Mouse (Mus musculus) neural tube, embryonic 12.5 days (tissue): ENCODE results near the gene Upk3bl. TPM values are rescaled to one million over a fixed set of nuclear protein-coding genes. Genes with fewer than 3 reads are reported as not detected.
A peak's percentile ranks its signal among the peaks of the same experiment; 100 is the strongest.

Source experiments
- ATAC-seq: fragments of 200-750 bp; cut with Nextera tagmentation; 2 replicates; pipeline ENCODE4 v1.8.0; 2017; ENCODE audit warnings: low read depth, mild to moderate bottlenecking, moderate TSS enrichment, moderate library complexity; ENCODE audit not compliant: low FRiP score
- H3K27ac ChIP-seq: fragments of 300-500 bp; sonication (generic); 2 replicates; pipeline ENCODE4 v1.5.1; 2016
- H3K27me3 ChIP-seq: fragments of 300-500 bp; sonication (generic); replicated peaks from 2 replicates; pipeline ENCODE4 v1.6.1; 2016; ENCODE audit warnings: mild to moderate bottlenecking
- H3K36me3 ChIP-seq: fragments of 300-500 bp; sonication (generic); 2 replicates; pipeline ENCODE4 v1.6.1; 2016; ENCODE audit warnings: mild to moderate bottlenecking
- H3K4me1 ChIP-seq: fragments of 300-500 bp; sonication (generic); 2 replicates; pipeline ENCODE4 v1.6.1; 2016
- H3K4me2 ChIP-seq: fragments of 300-500 bp; sonication (generic); replicated peaks from 2 replicates; pipeline ENCODE4 v1.6.1; 2016; ENCODE audit warnings: mild to moderate bottlenecking
- H3K4me3 ChIP-seq: fragments of 300-500 bp; sonication (generic); 2 replicates; pipeline ENCODE4 v1.5.1; 2016
- H3K9ac ChIP-seq: fragments of 300-500 bp; sonication (generic); 2 replicates; pipeline ENCODE4 v1.6.1; 2016; ENCODE audit warnings: mild to moderate bottlenecking
- H3K9me3 ChIP-seq: fragments of 300-500 bp; sonication (generic); 2 replicates; pipeline ENCODE4 v1.6.1; 2016; ENCODE audit warnings: mild to moderate bottlenecking
- WGBS: fragments of 180-500 bp; shearing (Covaris S2); methylation state at CpG from one replicate; pipeline ENCODE4 v1.1.7; 2016; 5-methylcytosine and 5-hydroxymethylcytosine counted together
- polyA plus RNA-seq: library from polyadenylated mRNA; unstranded; fragments of >200 nt; fragmentation: Nextera tagmentation; extraction: Ambion mirVana; gene quantifications from 2 replicates; pipeline ENCODE4 v1.2.1, GENCODE M21; 2016

The Upk3bl gene
- polyA plus RNA-seq, 1 experiment from 2014 or later: 1.4 TPM

- H3K9me3 ChIP-seq: no peaks in the 10 kb centered on the region
- ATAC-seq: no peak
- no peak overlapping the region for H3K4me3 ChIP-seq
- H3K27me3 ChIP-seq: no peaks in the 10 kb centered on the region; the same call in 1 of the 2 replicates
- no peaks in the 10 kb centered on the region for H3K4me1 ChIP-seq
- 54% methylated on average over 7 of the region's 7 CpGs for WGBS
- H3K27ac ChIP-seq: no peak overlapping the region
- no peaks in the 10 kb centered on the region for H3K36me3 ChIP-seq
- H3K4me2 ChIP-seq: no peak overlapping the region
- no peak overlapping the region for H3K9ac ChIP-seq
These were observed 22.0 kb downstream of the Upk3bl start for GRCm38 (mm10) chr5:136076284-136076683.

DNA sequence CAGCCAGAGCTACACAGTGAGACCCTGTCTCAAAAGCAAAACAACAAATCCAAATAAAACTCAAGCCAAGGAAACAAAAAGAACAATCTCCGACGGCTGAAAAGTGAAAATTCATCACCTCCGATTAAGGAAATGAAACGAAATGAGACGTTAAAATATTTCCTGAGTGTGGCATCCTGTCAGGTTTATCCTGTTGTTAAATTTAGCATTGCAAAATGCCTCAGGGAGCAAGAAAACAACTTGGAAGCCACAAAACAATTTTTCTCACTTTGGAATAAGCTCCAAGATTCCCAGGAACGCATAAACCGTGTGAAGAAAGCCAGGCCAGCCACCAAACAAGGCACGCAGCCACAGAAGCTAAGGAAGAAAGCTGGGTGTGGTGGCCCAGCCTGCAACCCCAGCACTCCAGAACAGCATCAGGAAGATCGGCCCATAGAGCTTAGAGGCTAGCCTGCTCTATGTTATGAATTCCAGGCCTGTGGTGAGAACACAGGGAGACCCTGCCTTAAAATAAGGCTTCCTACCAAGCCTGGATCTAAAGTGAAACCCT, 22.8 kb downstream of the Upk3bl start:
- Histone ChIP-seq H3K27me3 (no peaks in the 10 kb centered on the region; the same call in 1 of the 2 replicates), H3K4me3 (no peak overlapping the region), H3K27ac (no peak overlapping the region), H3K4me1 (no peaks in the 10 kb centered on the region), H3K9me3 (no peaks in the 10 kb centered on the region), H3K36me3 (no peaks in the 10 kb centered on the region), H3K9ac (no peak overlapping the region), H3K4me2 (no peak overlapping the region)
- 86% methylated on average over 9 of the region's 9 CpGs for WGBS
- no peak for ATAC-seq

DNA sequence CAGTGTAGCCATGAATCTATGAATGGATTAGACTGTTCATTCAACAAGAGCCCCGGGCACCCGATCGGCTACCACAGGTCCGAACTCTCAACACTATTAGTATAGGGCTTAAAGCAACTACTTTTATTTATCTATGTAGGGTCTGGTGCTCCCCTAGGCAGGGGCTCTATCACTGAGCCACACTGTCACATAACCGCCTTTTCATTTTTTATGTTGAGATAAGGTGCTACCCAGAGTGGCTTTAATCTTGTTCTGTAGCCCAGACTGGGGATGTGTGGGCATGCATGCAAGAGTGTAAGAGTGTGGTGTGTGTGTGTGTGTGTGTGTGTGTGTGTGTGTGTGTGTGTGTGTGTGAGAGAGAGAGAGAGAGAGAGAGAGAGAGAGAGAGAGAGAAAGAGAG, 23.8 kb downstream of the Upk3bl start:
- no peaks in the 10 kb centered on the region; the same call in 1 of the 2 replicates for H3K27me3 ChIP-seq
- no peak overlapping the region for H3K4me3 ChIP-seq
- H3K36me3 ChIP-seq: no peaks in the 10 kb centered on the region
- no peak overlapping the region for H3K4me2 ChIP-seq
- WGBS: 93% methylated on average over 5 of the region's 5 CpGs
- no peaks in the 10 kb centered on the region for H3K9me3 ChIP-seq
- no peak overlapping the region for H3K9ac ChIP-seq
- no peak for ATAC-seq
- no peak overlapping the region for H3K27ac ChIP-seq
- no peaks in the 10 kb centered on the region for H3K4me1 ChIP-seq

DNA sequence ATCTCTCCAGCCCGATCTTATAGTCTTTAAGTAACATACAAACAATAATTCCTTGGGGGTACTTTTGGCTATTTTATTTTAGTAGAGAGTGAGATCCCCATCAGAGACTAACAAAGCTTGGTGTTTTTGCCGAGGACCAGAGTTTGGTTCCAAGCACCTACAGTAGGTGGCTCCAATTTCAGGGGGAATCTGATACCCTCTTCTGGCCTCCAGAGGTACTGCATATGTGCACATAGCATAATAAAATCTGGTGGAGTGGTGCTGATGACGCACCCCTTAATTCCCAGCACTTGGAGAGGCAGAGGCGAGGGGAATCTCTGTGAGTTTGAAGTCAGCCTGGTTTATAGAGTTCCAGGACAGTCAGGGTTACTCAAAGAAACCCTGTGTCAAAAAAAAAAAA, 28.1 kb downstream of the Upk3bl start:
- Histone ChIP-seq H3K4me1 (peaks cover 17% of the 10 kb centered on the region), H3K4me3 (no peak overlapping the region), H3K27ac (no peak overlapping the region), H3K36me3 (no peaks in the 10 kb centered on the region), H3K27me3 (peaks cover 14% of the 10 kb centered on the region), H3K9me3 (no peaks in the 10 kb centered on the region), H3K9ac (no peak overlapping the region), H3K4me2 (no peak overlapping the region)
- no peak for ATAC-seq
- 76% methylated on average over 4 of the region's 4 CpGs for WGBS

DNA sequence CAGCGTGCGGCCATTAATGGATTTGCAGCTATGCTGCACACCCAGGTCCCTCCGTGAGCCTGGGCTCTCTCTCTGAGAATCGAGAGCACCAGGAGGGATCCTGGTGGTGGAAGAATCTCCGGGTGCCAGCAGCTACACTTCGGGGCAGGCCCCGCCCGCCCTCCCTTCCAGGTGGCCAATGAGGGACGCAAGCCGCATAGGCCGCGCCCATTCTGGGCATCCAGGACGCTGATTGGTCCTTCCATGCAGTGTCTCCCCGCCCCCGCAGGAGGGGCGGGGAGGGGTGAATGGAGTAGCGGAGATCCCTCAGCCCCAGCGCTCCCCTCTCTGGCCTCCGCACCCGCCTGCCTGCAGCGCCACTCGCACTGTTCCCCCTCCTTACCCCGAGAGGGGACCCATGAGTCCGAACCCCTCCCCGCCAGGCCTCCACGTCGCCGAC, 29.4 kb downstream of the Upk3bl start, which contains the start of gene Rasa4:
TSS of gene Rasa4 (plus strand) at position 248 of the 439 bp plus-strand sequence.
- H3K27ac ChIP-seq: no peak within 1 kb of the TSS
- H3K4me2 ChIP-seq: peak within 1 kb of the TSS; percentile 83
- under 1% methylated on average over 27 of the region's 28 CpGs for WGBS
- peak within 1 kb of the TSS; percentile 49; the same call in 1 of the 2 replicates for H3K9ac ChIP-seq
- peaks cover 17% of the 10 kb centered on the region for H3K4me1 ChIP-seq
- no peaks in the 10 kb centered on the region for H3K36me3 ChIP-seq
- H3K27me3 ChIP-seq: peaks cover 14% of the 10 kb centered on the region
- H3K4me3 ChIP-seq: peak within 1 kb of the TSS; percentile 52
- ATAC-seq: peak; percentile 93
- no peaks in the 10 kb centered on the region for H3K9me3 ChIP-seq

DNA sequence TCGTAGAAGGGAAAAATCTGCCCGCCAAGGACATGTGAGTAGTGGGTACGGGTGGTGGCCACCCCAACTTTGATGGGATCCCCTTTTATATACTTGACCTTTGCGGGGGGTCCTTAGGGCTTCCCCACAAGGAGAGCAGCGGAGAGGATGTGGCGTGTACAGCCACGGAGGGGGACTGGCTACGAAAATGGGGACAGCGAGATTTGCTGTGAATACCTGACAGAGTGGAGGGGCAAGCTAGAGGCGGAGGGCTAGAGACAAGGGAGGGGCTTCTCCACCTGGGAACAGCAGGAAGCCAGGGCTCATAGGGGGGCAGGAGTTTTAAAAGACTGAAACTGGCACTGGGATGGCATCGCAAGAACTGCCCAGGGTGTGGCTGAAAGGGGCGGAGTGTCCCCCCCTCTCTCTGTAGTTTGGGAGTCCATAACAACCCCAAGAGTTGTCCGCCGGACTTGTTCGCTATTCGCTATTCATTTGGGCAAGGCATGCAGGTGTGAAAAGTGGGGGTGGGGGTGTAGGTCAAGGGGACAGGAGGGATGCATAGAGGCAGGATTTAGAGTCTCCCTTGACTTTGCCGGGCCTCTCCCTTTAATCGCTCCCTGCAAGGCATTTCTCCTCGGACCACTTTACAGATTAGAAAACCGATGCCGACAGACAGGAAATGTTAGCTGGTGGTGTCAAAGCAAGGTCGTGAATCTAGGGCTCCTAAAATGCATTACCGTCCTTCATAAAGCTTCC, 30.0 kb downstream of the Upk3bl start:
- H3K4me1 ChIP-seq: peaks cover 17% of the 10 kb centered on the region
- WGBS: 2% methylated on average over 23 of the region's 23 CpGs
- H3K36me3 ChIP-seq: no peaks in the 10 kb centered on the region
- H3K27ac ChIP-seq: no peak overlapping the region
- peak overlapping the region; percentile 52 for H3K4me3 ChIP-seq
- H3K9me3 ChIP-seq: no peaks in the 10 kb centered on the region
- peak; percentile 26; the same call in 1 of the 2 replicates for ATAC-seq
- peak overlapping the region; percentile 83 for H3K4me2 ChIP-seq
- H3K9ac ChIP-seq: peak overlapping the region; percentile 49; the same call in 1 of the 2 replicates
- peaks cover 14% of the 10 kb centered on the region for H3K27me3 ChIP-seq

DNA sequence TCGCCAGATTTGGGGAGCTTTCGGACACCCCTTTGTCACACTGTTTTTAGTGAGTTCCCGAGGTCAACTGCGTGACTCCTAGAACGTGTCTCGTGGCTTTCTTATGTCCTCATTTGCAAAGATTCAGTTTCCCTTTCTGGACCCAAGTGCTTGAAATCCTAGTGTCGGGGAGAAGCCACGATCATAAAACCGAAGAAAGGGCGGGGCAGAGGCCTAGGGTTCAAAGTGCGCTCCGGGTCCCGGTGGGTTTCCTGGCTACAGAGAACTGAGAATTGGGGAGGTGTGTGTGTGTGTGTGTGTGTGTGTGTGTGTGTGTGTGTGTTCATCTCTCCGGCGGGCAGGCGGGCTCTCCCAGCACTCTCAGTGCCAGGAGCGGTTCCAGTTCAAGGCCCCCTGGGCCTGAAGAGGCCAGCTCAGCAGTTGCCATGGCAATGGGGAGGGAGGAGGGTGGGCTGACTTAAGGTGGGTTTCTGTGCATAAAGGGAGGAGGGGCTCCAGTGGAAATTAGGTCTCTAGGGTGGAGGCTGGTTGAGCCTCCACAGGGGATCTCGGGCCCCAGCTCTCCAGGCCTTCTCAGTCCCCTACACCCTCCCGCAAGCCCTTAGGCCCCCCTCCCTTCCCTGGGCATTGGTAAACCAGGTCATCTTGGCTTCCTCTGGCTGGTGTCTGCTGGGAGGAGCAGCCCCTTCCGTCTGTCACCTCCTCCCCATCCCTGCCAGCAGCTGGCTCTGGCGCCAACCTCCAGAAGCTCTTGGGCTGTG, 30.8 kb downstream of the Upk3bl start:
- Histone ChIP-seq H3K36me3 (no peaks in the 10 kb centered on the region), H3K4me1 (peaks cover 17% of the 10 kb centered on the region), H3K27ac (0 out of 2 replicates have a peak overlapping the region, but pooled peaks have one; percentile 3), H3K9me3 (no peaks in the 10 kb centered on the region), H3K4me3 (peak overlapping the region; percentile 52; the same call in 1 of the 2 replicates), H3K27me3 (peaks cover 14% of the 10 kb centered on the region), H3K9ac (peak overlapping the region; percentile 33; the same call in 1 of the 2 replicates), H3K4me2 (peak overlapping the region; percentile 83)
- WGBS: 3% methylated on average over 21 of the region's 21 CpGs
- peak; percentile 59 for ATAC-seq

GRCm38 (mm10) chr5:136086290-136086689, 32.0 kb downstream of the Upk3bl start:
- no peak overlapping the region for H3K9ac ChIP-seq
- WGBS: 92% methylated on average over 8 of the region's 8 CpGs

GRCm38 (mm10) chr5:136088821-136089575, 34.7 kb downstream of the Upk3bl start:
- 19% methylated on average over 14 of the region's 14 CpGs for WGBS
- Histone ChIP-seq H3K4me2 (no peak overlapping the region), H3K27ac (no peak overlapping the region), H3K9ac (no peak overlapping the region), H3K4me1 (peaks cover 17% of the 10 kb centered on the region), H3K27me3 (peaks cover 13% of the 10 kb centered on the region), H3K4me3 (no peak overlapping the region), H3K36me3 (no peaks in the 10 kb centered on the region), H3K9me3 (no peaks in the 10 kb centered on the region)
- ATAC-seq: no peak

More at GRCm38 (mm10) chr5:136086290-136086689, 32.0 kb downstream of the Upk3bl start:
- Histone ChIP-seq H3K9me3 (no peaks in the 10 kb centered on the region), H3K36me3 (no peaks in the 10 kb centered on the region), H3K27ac (no peak overlapping the region), H3K27me3 (peaks cover 14% of the 10 kb centered on the region), H3K4me1 (peaks cover 17% of the 10 kb centered on the region), H3K4me2 (no peak overlapping the region), H3K4me3 (no peak overlapping the region)
- no peak for ATAC-seq

- H3K27ac ChIP-seq: no peak overlapping the region
- no peaks in the 10 kb centered on the region for H3K9me3 ChIP-seq
- peaks cover 3% of the 10 kb centered on the region; the same call in 1 of the 2 replicates for H3K27me3 ChIP-seq
- H3K4me3 ChIP-seq: no peak overlapping the region
- no peaks in the 10 kb centered on the region for H3K4me1 ChIP-seq
- no peak overlapping the region for H3K9ac ChIP-seq
- no peaks in the 10 kb centered on the region for H3K36me3 ChIP-seq
- ATAC-seq: no peak
- WGBS: 72% methylated on average over 5 of the region's 5 CpGs
- H3K4me2 ChIP-seq: no peak overlapping the region
These were observed 37.6 kb downstream of the Upk3bl start for GRCm38 (mm10) chr5:136091927-136092326.

GRCm38 (mm10) chr5:136094249-136095010, 40.1 kb downstream of the Upk3bl start:
- Histone ChIP-seq H3K27ac (no peak overlapping the region), H3K9ac (no peak overlapping the region), H3K9me3 (no peaks in the 10 kb centered on the region), H3K27me3 (peaks cover 3% of the 10 kb centered on the region), H3K36me3 (no peaks in the 10 kb centered on the region), H3K4me3 (no peak overlapping the region), H3K4me1 (no peaks in the 10 kb centered on the region), H3K4me2 (no peak overlapping the region)
- ATAC-seq: no peak
- 69% methylated on average over 8 of the region's 8 CpGs for WGBS
